Mouse (Mus musculus) WW6 (cell line): ENCODE measurements around the gene Smad9.

ENCODE experiments used
- DNase-seq: peaks from one replicate; pipeline ENCODE4 v3.0.0-alpha.2; 2013; ENCODE audit warnings: low read depth, low spot score

Smad9 gene

DNA sequence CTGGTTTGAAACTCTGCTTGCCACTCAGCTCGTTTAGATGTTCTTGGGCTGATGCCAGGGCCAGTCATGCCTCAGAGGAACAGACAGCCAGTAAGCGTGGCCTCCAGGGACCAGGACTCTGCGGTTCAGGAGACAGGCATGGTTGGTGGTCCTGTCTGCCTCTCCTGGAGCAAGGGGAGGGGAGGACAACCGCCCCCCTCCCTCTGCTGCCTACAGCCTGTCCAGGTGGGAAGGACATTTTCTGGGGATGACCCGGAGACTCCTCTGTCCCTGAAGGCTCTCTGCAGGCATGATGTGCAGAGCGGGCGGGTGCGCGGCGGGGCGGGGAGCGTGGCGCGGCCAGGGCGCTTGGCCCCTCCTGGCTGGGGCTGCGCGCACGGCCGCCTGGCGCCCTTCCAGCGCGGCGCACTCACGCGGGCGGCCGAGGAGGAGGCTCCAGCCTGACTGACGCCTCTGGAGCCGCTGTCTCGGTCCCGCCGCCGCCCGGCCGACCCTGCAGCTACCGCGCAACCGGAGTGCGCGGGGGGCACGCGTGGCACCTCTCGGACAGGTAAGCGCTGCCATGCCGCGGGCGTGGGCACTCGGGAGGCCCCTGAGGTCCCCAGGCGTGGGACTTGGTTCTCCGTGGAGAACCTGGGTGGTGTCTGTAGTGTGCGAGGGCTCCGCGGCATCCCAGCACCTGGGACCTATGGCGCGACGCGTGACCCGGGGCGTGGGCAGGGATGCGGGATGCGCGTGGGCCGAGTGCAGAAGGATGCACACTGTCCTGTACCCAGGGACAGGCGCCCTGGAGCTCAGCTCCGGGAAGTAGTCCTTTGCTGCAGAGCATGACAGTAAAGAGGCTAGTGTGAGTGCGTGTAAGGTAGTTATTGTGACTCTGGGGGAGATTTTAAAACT is at the start of gene Smad9:
Gene Smad9 (plus strand): TSS at position 438 of the 897 bp plus-strand sequence.
- no peak for DNase-seq

- DNase-seq: no peak
These were observed 46.4 kb upstream of the Smad9 start for GRCm38 (mm10) chr3:54708972-54709371.

GRCm38 (mm10) chr3:54714253-54714652 is 41.1 kb upstream of the Smad9 start, which contains the start of gene Gm21958:
TSS of gene Gm21958 (minus strand) at chr3:54714353.
- DNase-seq: no peak

DNA sequence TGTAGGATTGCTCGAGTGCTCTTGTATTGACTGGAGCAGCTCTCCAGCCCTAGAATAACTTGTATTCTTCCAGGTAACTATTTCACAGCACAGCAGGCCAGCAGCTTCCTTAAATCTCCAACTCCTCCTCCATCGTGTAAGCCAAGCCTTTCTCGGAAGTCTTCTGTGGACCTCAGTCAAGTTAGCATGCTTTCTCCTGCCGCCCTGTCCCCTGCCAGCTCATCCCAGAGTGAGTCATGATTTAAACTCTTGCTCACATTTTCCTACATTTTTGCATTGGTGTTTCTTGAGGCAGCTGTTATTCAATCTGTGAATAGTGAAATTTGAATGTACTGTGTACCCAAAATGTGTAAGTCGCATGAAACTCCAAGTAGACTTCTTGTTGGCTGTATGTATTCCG is 39.9 kb upstream of the Smad9 start:
- no peak for DNase-seq

- no peak for DNase-seq
These were observed 38.0 kb upstream of the Smad9 start for GRCm38 (mm10) chr3:54717348-54717747.

DNA sequence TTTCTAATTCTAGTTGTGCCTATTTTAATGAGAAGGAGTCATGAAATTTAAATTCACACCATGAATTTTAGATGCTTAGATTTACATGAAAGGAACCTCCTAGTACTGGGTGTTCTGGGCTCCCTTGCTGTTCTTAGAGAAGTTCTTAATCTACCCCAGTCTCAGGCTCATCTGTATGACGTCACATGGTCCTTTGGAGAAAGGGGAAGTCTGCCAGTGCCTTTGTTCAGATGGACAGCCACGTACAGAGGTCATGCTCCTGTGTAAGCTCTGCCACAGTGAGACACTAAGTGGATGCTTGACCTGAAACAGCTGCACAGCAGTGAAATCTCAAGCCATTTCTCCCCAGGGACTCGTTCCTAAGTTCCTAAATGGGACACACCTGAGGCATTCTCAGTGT is 36.4 kb upstream of the Smad9 start:
- DNase-seq: no peak

DNA sequence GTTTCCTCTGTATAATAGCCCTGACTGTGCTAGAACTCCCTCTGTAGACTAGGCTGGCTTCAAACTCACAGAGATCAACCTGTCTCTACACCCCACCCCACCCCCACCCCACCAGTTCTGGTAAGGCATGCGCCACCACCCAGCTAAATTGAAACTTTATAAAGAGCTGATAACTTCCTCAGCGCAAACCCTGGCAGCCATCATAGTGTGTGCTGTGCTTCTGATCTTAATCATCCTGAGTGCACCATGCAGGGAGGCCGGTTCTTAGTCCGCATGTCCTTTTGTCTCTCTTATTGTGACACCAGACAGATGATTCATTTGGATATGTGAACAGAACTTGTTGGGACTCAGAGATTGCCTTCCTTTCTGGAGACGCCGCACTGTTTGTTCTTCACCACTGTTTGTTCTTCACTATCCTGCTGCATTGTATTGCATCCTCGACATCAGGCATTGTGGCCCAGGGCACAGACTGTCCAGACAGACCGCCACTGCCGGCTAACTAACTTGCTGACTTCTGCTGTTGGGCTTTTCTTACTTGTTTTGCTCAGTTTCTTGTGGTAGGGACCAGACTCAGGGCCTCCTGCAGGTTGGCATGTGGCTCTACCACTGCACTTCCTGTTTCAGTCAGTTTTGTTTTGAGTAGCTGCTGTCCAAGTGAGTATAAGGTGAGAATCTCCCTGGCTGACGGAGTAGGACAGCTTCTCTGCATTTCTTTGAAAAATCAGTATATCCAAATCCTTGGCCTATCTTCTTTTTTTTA is 31.5 kb upstream of the Smad9 start:
- DNase-seq: no peak

- DNase-seq: no peak
These were observed 30.0 kb upstream of the Smad9 start for GRCm38 (mm10) chr3:54725344-54725743.

- no peak for DNase-seq
These were observed 27.8 kb upstream of the Smad9 start for GRCm38 (mm10) chr3:54727588-54727987.

DNA sequence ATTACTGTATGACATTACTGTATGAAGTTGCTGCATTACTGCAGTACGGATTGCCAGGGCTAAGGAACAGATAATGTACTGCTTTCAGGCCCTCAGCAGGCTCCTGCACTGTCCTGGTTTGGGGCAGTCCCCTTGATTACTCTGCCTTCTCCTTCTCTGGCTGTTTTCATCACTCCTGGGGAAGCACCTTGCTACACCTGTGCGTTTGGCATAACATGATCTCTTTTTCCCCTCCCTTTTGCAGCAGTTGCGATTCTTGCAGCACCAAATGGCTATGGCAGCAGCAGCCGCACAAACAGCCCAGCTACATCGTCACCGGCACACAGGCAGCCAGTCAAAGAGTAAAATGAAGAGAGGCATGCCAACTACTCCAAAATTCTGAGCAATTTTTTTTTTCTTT is 27.3 kb upstream of the Smad9 start:
- no peak for DNase-seq

- DNase-seq: no peak
These were observed 23.7 kb upstream of the Smad9 start for GRCm38 (mm10) chr3:54731626-54732150.

- no peak for DNase-seq
These were observed 23.0 kb upstream of the Smad9 start for GRCm38 (mm10) chr3:54732371-54732770.

GRCm38 (mm10) chr3:54734411-54735246 is 20.8 kb upstream of the Smad9 start:
- DNase-seq: peak; percentile 70

DNA sequence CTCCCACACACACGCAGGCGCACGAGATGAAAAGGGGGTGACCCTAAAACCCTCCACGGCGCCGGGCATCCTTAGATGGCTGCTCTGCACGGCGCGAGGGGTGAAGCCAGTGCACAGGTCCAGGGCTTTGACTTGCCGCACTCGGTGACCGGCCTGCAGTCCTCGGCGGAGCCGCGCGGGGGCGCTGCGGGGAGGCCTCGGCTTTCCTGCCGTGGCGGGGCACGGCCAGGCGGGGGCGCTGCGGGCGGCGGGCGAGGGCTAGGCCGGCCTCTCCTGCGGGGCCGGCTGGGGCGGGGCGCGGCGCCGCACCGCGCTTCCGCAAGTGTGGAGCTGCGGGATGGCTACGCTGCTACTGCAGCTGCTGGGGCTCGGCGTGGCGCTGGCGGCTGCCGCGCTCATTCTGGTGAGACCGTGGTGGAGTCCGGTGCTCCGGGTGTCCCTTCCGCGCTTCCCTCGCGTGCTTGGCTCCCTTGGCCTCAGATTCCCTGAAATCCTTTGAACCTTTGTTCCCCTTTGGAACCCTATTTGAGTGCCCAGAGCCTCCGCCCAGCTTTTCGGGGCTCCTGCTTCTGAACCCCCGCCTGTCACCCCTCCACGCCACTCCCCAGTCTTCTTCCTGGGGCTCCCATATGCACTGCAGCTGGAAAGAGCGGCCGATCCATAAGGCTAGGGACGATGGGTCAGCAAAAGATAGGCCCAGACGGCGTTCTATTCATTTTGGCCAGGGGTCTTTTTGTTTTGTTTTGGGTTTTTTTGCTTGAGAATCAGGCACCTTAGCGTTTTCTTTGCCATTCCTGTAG is 19.9 kb upstream of the Smad9 start, which contains the start of the genes Exosc8 and Alg5:
Gene Exosc8 (minus strand): TSS at position 147 of the 800 bp plus-strand sequence.
Gene Alg5 (plus strand): TSS at position 293 of the 800 bp plus-strand sequence.
- peak; percentile 26 for DNase-seq

DNA sequence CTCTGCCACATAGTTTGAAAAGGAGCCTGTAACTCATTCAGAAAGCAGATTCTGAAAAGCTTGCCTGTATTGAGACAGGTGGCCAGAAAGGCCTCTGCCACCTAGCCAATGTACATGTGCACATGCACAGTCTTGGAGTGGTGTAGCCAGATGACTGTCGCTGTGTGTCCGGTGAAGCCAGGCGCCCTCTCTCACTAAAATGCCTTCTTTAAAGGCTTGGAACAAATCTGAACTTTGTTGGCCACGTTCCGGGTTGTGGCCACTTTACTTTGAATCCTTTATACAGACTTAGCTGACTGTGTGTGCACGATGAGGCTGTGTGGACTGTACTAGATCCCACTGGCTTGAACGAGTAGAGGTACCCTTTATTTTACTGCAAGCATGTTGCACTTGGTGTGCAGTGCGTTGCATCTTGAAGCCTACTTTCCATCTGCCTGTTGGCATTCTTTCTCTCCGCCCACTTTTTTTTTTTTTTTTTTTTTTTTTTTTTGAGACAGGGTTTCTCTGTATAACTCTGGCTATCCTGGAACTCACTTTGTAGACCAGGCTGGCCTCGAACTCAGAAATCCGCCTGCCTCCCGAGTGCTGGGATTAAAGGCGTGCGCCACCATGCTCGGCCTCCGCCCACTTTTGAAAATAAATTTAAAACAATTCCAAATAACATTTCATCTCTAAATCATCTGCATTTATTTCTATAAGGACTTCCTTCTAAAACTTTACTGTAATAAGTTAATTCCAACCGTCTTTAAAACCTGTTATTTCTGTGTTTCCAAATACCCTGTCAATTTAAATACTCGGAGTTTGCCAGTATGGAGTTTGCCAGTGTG is 19.1 kb upstream of the Smad9 start:
- DNase-seq: no peak

- no peak for DNase-seq
These were observed 18.1 kb upstream of the Smad9 start for GRCm38 (mm10) chr3:54737317-54737716.

DNA sequence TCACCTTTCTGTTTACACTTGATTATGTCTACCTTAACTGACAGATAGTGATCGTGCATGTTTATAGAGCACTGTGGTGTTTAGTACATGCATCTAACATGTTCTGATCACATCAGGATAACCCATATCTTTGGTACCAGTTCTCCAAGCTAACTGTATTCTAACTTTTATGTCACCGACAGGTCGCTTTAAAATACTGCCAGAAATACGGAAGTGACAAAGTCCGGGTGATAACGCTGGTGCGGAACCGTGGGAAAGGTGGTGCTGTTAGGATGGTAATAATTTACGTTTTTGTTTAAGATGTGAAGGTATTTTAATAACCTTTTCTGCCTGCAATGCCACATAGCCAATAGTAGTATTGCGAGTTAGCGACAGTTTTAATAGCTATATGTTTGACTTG is 13.4 kb upstream of the Smad9 start:
- no peak for DNase-seq

- no peak for DNase-seq
These were observed 9.6 kb upstream of the Smad9 start for GRCm38 (mm10) chr3:54745799-54746198.

DNA sequence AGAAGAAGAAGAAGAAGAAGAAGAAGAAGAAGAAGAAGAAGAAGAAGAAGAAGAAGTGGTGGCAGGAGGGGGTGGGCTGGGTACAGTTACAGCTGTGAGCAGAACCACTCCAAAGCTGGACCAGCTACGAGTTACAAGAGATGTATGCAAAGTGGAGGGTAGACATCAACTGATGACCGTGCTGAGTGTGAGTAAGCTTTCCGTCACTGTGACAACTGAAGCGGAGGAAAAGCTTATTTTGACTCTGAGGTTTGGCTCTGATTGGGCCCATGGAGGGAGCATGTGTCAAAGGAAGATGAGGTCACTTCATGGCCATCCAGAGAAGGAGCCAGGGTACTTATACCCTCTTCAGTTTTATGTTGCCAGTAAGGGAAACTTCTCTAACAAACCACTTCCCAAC is 2.0 kb upstream of the Smad9 start:
- no peak for DNase-seq

DNA sequence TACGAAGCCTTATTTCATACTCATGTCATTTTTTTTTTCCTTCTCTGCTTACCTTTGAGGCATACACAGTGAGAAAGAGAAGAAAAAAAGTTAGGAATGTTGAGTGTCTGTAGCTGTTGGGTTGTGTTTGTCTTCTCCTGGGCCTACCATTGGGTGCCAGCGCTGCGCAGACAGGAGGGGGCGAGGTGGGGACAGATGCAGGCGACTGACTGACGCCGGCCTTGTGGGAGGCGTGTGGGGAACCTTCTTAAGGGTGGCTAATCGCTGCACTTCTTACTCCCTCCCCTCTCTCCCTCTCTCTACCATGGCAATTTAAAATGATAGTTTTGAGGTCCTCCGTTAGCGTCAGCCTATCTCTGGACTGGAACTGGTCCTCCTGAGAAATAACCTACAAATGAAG is 676 bp downstream of the Smad9 start:
- no peak for DNase-seq
